Mouse (Mus musculus) B cell, adult 62 days (primary cell): ENCODE results near the gene Dcbld2. TPM values are rescaled to one million over a fixed set of nuclear protein-coding genes. Genes with fewer than 3 reads are reported as not detected.

Source experiments
- total RNA-seq: library from RNA; stranded (reverse); gene quantifications from 4 replicates; pipeline ENCODE4 v1.2.4, GENCODE M21; 2023

Dcbld2 gene
- 0.56 to 2.0 TPM (median 1.1 TPM) in 4 replicates for total RNA-seq

GRCm38 (mm10) chr16:58408062-58408486 lies at the start of gene Dcbld2:
Gene Dcbld2, plus strand, starts transcription at chr16:58408443.

Other genes starting within 250 kb of the Dcbld2 start
- gene St3gal6, start 115.8 kb downstream of the Dcbld2 start, total RNA-seq, result 66.2 to 83.4 TPM (median 78.8 TPM) in 4 replicates
- gene Gm813, start 208.5 kb downstream of the Dcbld2 start, total RNA-seq, result not detected in 4 replicates
- not detected in 4 replicates for gene E330017A01Rik, start 230.3 kb downstream of the Dcbld2 start, total RNA-seq